Comparison of ENCODE assay signal across 8 mouse cellular contexts in the genomic region with DNA sequence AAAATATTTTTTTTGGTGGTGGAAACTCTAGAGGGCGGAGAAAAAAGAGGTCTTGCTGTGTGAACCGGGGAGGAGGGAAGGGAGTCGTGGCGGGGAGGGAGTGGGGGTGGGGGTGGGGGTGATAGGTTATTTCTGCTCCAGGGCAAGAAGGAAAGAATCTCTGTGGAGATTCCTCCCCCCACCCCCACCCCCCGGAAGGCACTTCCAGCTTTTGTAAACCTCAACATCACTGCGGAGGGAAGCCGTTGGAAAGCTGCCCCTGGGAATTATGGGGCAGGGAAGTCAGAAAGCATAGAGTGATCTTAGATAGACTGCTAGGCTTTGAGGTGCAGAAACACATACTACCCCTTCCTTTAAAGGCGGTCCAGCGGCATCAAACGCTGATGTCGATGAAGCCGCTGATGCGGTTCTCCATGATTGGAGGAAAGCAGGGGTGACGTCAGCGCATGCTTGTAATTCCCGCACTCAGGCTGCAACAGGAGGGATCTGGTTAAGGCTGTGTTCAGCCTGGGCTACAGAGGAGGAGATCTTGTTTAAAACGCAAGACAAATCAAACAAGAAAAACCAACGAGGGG.
DNase-seq lines count a peak whose midpoint lies in the region; ATAC-seq and TF ChIP-seq lines count a peak whose summit lies in the region.

No protein-coding gene starts in this region.

- 6% methylated on average over 18 of the region's 18 CpGs for WGBS in forebrain, embryonic 11.5 days
- WGBS in heart, embryonic 16.5 days, result 2% methylated on average over 18 of the region's 18 CpGs
- 4% methylated on average over 18 of the region's 18 CpGs for WGBS in liver, embryonic 11.5 days
- 2% methylated on average over 18 of the region's 18 CpGs for whole genome bisulfite sequencing in stomach, embryonic 16.5 days

- no peak overlapping the region for H3ac ChIP-seq in myocyte (ENCODE audit: control insufficient read depth, insufficient read length)

- TF ChIP-seq CTCF in bone marrow macrophage, adult 2 months (IDR thresholded peaks at IDR 0.05; ENCODE audit: low read depth, low read length), result no peak

- no peaks in the 10 kb centered on the region for H3K27me3 ChIP-seq in forebrain, embryonic 11.5 days (ENCODE audit: control insufficient read depth, insufficient read depth, low read length)
- H3K27me3 ChIP-seq in heart, embryonic 16.5 days (ENCODE audit: control insufficient read depth, insufficient read depth, low read length), result no peaks in the 10 kb centered on the region
- no peaks in the 10 kb centered on the region for H3K27me3 ChIP-seq in liver, embryonic 11.5 days (replicated peaks; ENCODE audit: control insufficient read depth, insufficient read depth, low read length)
- no peaks in the 10 kb centered on the region for H3K27me3 ChIP-seq in myocyte (ENCODE audit: control insufficient read depth, insufficient read depth, insufficient read length)
- H3K27me3 ChIP-seq in stomach, embryonic 16.5 days (ENCODE audit: control insufficient read depth, insufficient read depth, low read length), result no peaks in the 10 kb centered on the region

- no peaks in the 10 kb centered on the region for H3K9me3 ChIP-seq in forebrain, embryonic 11.5 days (ENCODE audit: control insufficient read depth, low read length)
- peaks cover 4% of the 10 kb centered on the region for H3K9me3 ChIP-seq in heart, embryonic 16.5 days (replicated peaks; ENCODE audit: control insufficient read depth, low read length)
- H3K9me3 ChIP-seq in liver, embryonic 11.5 days (ENCODE audit: control insufficient read depth, low read length), result no peaks in the 10 kb centered on the region
- no peaks in the 10 kb centered on the region for H3K9me3 ChIP-seq in stomach, embryonic 16.5 days (replicated peaks; ENCODE audit: control insufficient read depth, low read length)

- no peaks in the 10 kb centered on the region for H3K79me2 ChIP-seq in myocyte (ENCODE audit: control insufficient read depth, insufficient read depth)

- H3K4me1 ChIP-seq in bone marrow macrophage, adult 2 months (ENCODE audit: control insufficient read depth, insufficient read depth, low read length), result peaks cover 5% of the 10 kb centered on the region; the same call in 1 of the 2 replicates
- 0 out of 2 replicates have a peak, but pooled peaks cover 2% of the 10 kb centered on the region for H3K4me1 ChIP-seq in forebrain, embryonic 11.5 days (replicated peaks; ENCODE audit: control insufficient read depth, insufficient read depth, low read length)
- H3K4me1 ChIP-seq in heart, embryonic 16.5 days (ENCODE audit: control insufficient read depth, insufficient read depth, low read length), result peaks cover 10% of the 10 kb centered on the region
- peaks cover 5% of the 10 kb centered on the region; the same call in 1 of the 2 replicates for H3K4me1 ChIP-seq in liver, embryonic 11.5 days (replicated peaks; ENCODE audit: control insufficient read depth, insufficient read depth, low read length)
- H3K4me1 ChIP-seq in stomach, embryonic 16.5 days (ENCODE audit: control insufficient read depth, insufficient read depth, low read length), result peaks cover 8% of the 10 kb centered on the region

- H3K4me2 ChIP-seq in forebrain, embryonic 11.5 days (ENCODE audit: low read depth, low read length, severe bottlenecking), result peak overlapping the region; percentile 83
- H3K4me2 ChIP-seq in heart, embryonic 16.5 days (ENCODE audit: low read depth, low read length), result peak overlapping the region; percentile 82
- peak overlapping the region; percentile 72 for H3K4me2 ChIP-seq in liver, embryonic 11.5 days
- H3K4me2 ChIP-seq in myocyte (ENCODE audit: low read depth), result peak overlapping the region; percentile 82
- H3K4me2 ChIP-seq in stomach, embryonic 16.5 days (ENCODE audit: low read depth, low read length), result peak overlapping the region; percentile 64

- H3K36me3 ChIP-seq in forebrain, embryonic 11.5 days (ENCODE audit: control insufficient read depth, insufficient read depth, low read length), result no peaks in the 10 kb centered on the region
- no peaks in the 10 kb centered on the region for H3K36me3 ChIP-seq in heart, embryonic 16.5 days (ENCODE audit: control insufficient read depth, insufficient read depth)
- no peaks in the 10 kb centered on the region for H3K36me3 ChIP-seq in liver, embryonic 11.5 days (ENCODE audit: control insufficient read depth, insufficient read depth, low read length)
- H3K36me3 ChIP-seq in myocyte (ENCODE audit: control insufficient read depth, insufficient read depth), result no peaks in the 10 kb centered on the region
- no peaks in the 10 kb centered on the region for H3K36me3 ChIP-seq in stomach, embryonic 16.5 days (ENCODE audit: control insufficient read depth, insufficient read depth, low read length)

- peak overlapping the region; percentile 56 for H3K4me3 ChIP-seq in bone marrow macrophage, adult 2 months (ENCODE audit: insufficient read depth, low read length)
- peak overlapping the region; percentile 43 for H3K4me3 ChIP-seq in forebrain, embryonic 11.5 days (ENCODE audit: low read depth, low read length)
- peak overlapping the region; percentile 59 for H3K4me3 ChIP-seq in heart, embryonic 16.5 days (ENCODE audit: low read length)
- peak overlapping the region; percentile 42 for H3K4me3 ChIP-seq in liver, embryonic 11.5 days (ENCODE audit: low read depth, low read length)
- H3K4me3 ChIP-seq in myocyte, result peak overlapping the region; percentile 29
- H3K4me3 ChIP-seq in stomach, embryonic 16.5 days (replicated peaks; ENCODE audit: low read length), result peak overlapping the region; percentile 53

- peak overlapping the region; percentile 57 for H3K9ac ChIP-seq in forebrain, embryonic 11.5 days (ENCODE audit: low read length)
- H3K9ac ChIP-seq in heart, embryonic 16.5 days (ENCODE audit: low read length), result peak overlapping the region; percentile 62
- H3K9ac ChIP-seq in liver, embryonic 11.5 days (ENCODE audit: low read depth, low read length), result peak overlapping the region; percentile 50
- H3K9ac ChIP-seq in stomach, embryonic 16.5 days (ENCODE audit: low read length), result peak overlapping the region; percentile 50

- no peak for TF ChIP-seq POLR2A in bone marrow macrophage, adult 2 months (IDR thresholded peaks at IDR 0.05; ENCODE audit: borderline replicate concordance, low read depth, low read length)
- TF ChIP-seq POLR2A in myocyte (IDR thresholded peaks at IDR 0.05; ENCODE audit: insufficient read length, low read depth), result no peak

- peak; percentile 83 for DNase-seq in CD4-positive helper T cell, adult 2 months (ENCODE audit: low read depth, low spot score)
- peak; percentile 90 for DNase-seq in forebrain, embryonic 11.5 days (ENCODE audit: low spot score)
- peak; percentile 90 for DNase-seq in kidney, postnatal 14 days
- peak; percentile 47 for DNase-seq in liver, embryonic 11.5 days (ENCODE audit: low spot score)

- no peak overlapping the region for H3K27ac ChIP-seq in bone marrow macrophage, adult 2 months (ENCODE audit: insufficient read depth, low read depth, low read length)
- no peak overlapping the region for H3K27ac ChIP-seq in forebrain, embryonic 11.5 days (ENCODE audit: low read depth, low read length)
- H3K27ac ChIP-seq in heart, embryonic 16.5 days (ENCODE audit: low read length), result peak overlapping the region; percentile 77
- peak overlapping the region; percentile 32; the same call in 1 of the 2 replicates for H3K27ac ChIP-seq in liver, embryonic 11.5 days (ENCODE audit: low read depth, low read length)
- peak overlapping the region; percentile 76 for H3K27ac ChIP-seq in stomach, embryonic 16.5 days (ENCODE audit: low read length)

- peak; percentile 93 for ATAC-seq in forebrain, embryonic 11.5 days (replicated peaks; ENCODE audit: low FRiP score)
- peak; percentile 85 for ATAC-seq in heart, embryonic 16.5 days (replicated peaks; ENCODE audit: extremely low read depth, insufficient read depth, low FRiP score)
- ATAC-seq in liver, embryonic 11.5 days (replicated peaks; ENCODE audit: low FRiP score), result peak; percentile 56
- peak; percentile 84 for ATAC-seq in stomach, embryonic 16.5 days (ENCODE audit: insufficient read depth, low FRiP score)

TF ChIP-seq in myocyte, 11 proteins besides CTCF, POLR2A, EP300 and RAD21:
- TF ChIP-seq MAX (IDR thresholded peaks at IDR 0.05; ENCODE audit: low read depth) (no peak), CEBPB (IDR thresholded peaks at IDR 0.05; ENCODE audit: insufficient read depth, poor library complexity, severe bottlenecking) (0 out of 2 replicates have a peak, but pooled peaks have one; percentile 31), MYOD1 (IDR thresholded peaks at IDR 0.05; ENCODE audit: control insufficient read depth in 1 of 3, insufficient read length in 2 of 3, low read depth in 2 of 3) (no peak), MYOG (IDR thresholded peaks at IDR 0.05; ENCODE audit: control insufficient read depth in 1 of 3, insufficient read depth in 1 of 3, insufficient read length in 2 of 3, low read depth in 2 of 3) (no peak), REST (IDR thresholded peaks at IDR 0.05; ENCODE audit: insufficient read depth, insufficient read length) (no peak), USF1 (IDR thresholded peaks at IDR 0.05; ENCODE audit: low read depth) (no peak), TCF3 (IDR thresholded peaks at IDR 0.05; ENCODE audit: insufficient read length, low read depth) (no peak), SRF (IDR thresholded peaks at IDR 0.05; ENCODE audit: control insufficient read depth, insufficient read length, low read depth) (no peak)

Comparison
In these comparisons a context has a peak if more than half of its experiments do, and no peak if none do; other contexts are left out.
1. H3K27ac ChIP-seq: peak in heart, embryonic 16.5 days (single experiment), liver, embryonic 11.5 days (single experiment) and stomach, embryonic 16.5 days (single experiment); none in bone marrow macrophage, adult 2 months (single experiment) and forebrain, embryonic 11.5 days (single experiment).
2. Peak in every context shown above with its lines, with median percentiles within 50 percentile points of each other: DNase-seq, H3K4me3 ChIP-seq, ATAC-seq, H3K4me2 ChIP-seq and H3K9ac ChIP-seq.